Comparison of ENCODE assay signal across 9 mouse cellular contexts in the genomic region with DNA sequence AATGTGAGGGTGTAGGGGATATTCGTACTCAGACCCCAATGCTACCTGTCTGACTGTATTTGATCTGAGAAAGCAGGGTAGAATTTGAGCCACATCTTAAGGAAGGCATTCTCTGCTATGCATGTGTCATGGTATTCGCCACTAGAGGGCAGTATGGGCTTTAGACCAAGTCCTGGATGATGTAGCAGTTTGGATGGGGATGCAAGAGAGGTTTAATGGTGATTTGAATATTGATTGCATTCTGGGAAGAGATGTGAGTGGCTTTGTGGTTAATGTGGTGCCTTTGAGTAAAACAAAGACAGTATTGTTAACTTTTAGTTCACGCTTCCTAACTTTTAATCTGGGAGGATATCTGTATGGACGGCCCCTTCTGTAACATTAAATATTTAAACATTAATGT. TPM values are rescaled to one million over a fixed set of nuclear protein-coding genes. Genes with fewer than 3 reads are reported as not detected.
A peak's percentile ranks its signal among the peaks of the same experiment; 100 is the strongest.
DNase-seq lines count a peak whose midpoint lies in the region; ATAC-seq and TF ChIP-seq lines count a peak whose summit lies in the region.
"Had no signal": no experiment of that assay in that cellular context is flagged by ENCODE, and none has a peak within 500 bp of the region (broad histone marks: within the 10 kb centered on the region; RNA-seq: fewer than 3 reads in every experiment).

No protein-coding gene starts in this region.

- WGBS in midbrain, embryonic 10.5 days = 43% methylated on average over 4 of the region's 4 CpGs
- WGBS in midbrain, embryonic 15.5 days = 43% methylated on average over 4 of the region's 4 CpGs
- 43% methylated on average over 4 of the region's 4 CpGs for WGBS in limb, embryonic 14.5 days

- H3K4me3 ChIP-seq in midbrain, embryonic 10.5 days = no peak overlapping the region
- H3K4me3 ChIP-seq in midbrain, embryonic 15.5 days = no peak overlapping the region
- no peak overlapping the region for H3K4me3 ChIP-seq in limb, embryonic 14.5 days (replicated peaks; ENCODE audit: low read length)
- H3K4me3 ChIP-seq: heart, embryonic 15.5 days had no signal

- DNase-seq in midbrain, embryonic 10.5 days (ENCODE audit: low spot score) = peak; percentile 50
- DNase-seq in T-cell, adult 2 months (ENCODE audit: low spot score) = peak; percentile 76
- DNase-seq in cerebellum, adult 9-10 months = peak; percentile 70
- DNase-seq in forelimb bud, embryonic 11.5 days (ENCODE audit: low read depth, low spot score) = peak; percentile 79
- peak; percentile 57 for DNase-seq in limb, embryonic 14.5 days (ENCODE audit: low spot score)
- DNase-seq in retina, adult 2 months (ENCODE audit: low read depth, low spot score) = peak; percentile 11
- no peak for DNase-seq in urinary bladder, postnatal 4 days (ENCODE audit: low spot score in 2 of 2)

- H3K27me3 ChIP-seq in midbrain, embryonic 10.5 days (ENCODE audit: low read depth, poor library complexity, severe bottlenecking) = no peaks in the 10 kb centered on the region
- H3K27me3 ChIP-seq in midbrain, embryonic 15.5 days (replicated peaks) = no peaks in the 10 kb centered on the region
- no peaks in the 10 kb centered on the region for H3K27me3 ChIP-seq in limb, embryonic 14.5 days (ENCODE audit: control insufficient read depth, insufficient read depth, low read length)
- H3K27me3 ChIP-seq: heart, embryonic 15.5 days had no signal

- ATAC-seq in midbrain, embryonic 15.5 days (replicated peaks) = no peak
- ATAC-seq in limb, embryonic 14.5 days (ENCODE audit: low FRiP score, low read depth) = no peak; the same call in 1 of the 2 replicates

- H3K9ac ChIP-seq in midbrain, embryonic 15.5 days = no peak overlapping the region
- no peak overlapping the region for H3K9ac ChIP-seq in limb, embryonic 14.5 days (ENCODE audit: low read depth, low read length, severe bottlenecking)
- H3K9ac ChIP-seq: heart, embryonic 15.5 days had no signal

- no peaks in the 10 kb centered on the region for H3K36me3 ChIP-seq in midbrain, embryonic 10.5 days
- no peaks in the 10 kb centered on the region for H3K36me3 ChIP-seq in midbrain, embryonic 15.5 days (replicated peaks)
- no peaks in the 10 kb centered on the region for H3K36me3 ChIP-seq in limb, embryonic 14.5 days (ENCODE audit: control insufficient read depth, insufficient read depth, low read length)
- H3K36me3 ChIP-seq: heart, embryonic 15.5 days had no signal

- H3K9me3 ChIP-seq in midbrain, embryonic 10.5 days (replicated peaks) = no peaks in the 10 kb centered on the region
- no peaks in the 10 kb centered on the region for H3K9me3 ChIP-seq in midbrain, embryonic 15.5 days
- H3K9me3 ChIP-seq in limb, embryonic 14.5 days (ENCODE audit: control insufficient read depth, low read length) = no peaks in the 10 kb centered on the region
- H3K9me3 ChIP-seq: heart, embryonic 15.5 days had no signal

- H3K4me2 ChIP-seq in midbrain, embryonic 15.5 days = no peak overlapping the region
- H3K4me2 ChIP-seq in limb, embryonic 14.5 days (replicated peaks; ENCODE audit: low read depth, low read length, severe bottlenecking) = no peak overlapping the region
- H3K4me2 ChIP-seq: heart, embryonic 15.5 days had no signal

- no peak overlapping the region for H3K27ac ChIP-seq in midbrain, embryonic 10.5 days (replicated peaks)
- H3K27ac ChIP-seq in midbrain, embryonic 15.5 days = no peak overlapping the region
- no peak overlapping the region for H3K27ac ChIP-seq in limb, embryonic 14.5 days (replicated peaks; ENCODE audit: low read depth, low read length)
- H3K27ac ChIP-seq: heart, embryonic 15.5 days had no signal

- no peak for TF ChIP-seq POLR2A in limb, embryonic 14.5 days (IDR thresholded peaks at IDR 0.05; ENCODE audit: borderline replicate concordance, extremely low read depth, insufficient read depth, insufficient read length)

- peaks cover 14% of the 10 kb centered on the region for H3K4me1 ChIP-seq in midbrain, embryonic 10.5 days
- H3K4me1 ChIP-seq in midbrain, embryonic 15.5 days = no peaks in the 10 kb centered on the region
- H3K4me1 ChIP-seq in limb, embryonic 14.5 days (ENCODE audit: control insufficient read depth, insufficient read depth, low read length) = 0 out of 2 replicates have a peak, but pooled peaks cover 8% of the 10 kb centered on the region

RNA-seq across cellular contexts. Expression of a gene that starts 22.3 kb away (rescaled TPM):
- polyA plus RNA-seq in midbrain, embryonic 10.5 days (2016; fragmentation: Nextera tagmentation; extraction: Ambion mirVana) = 1.0 and 1.2 TPM in 2 replicates
- polyA plus RNA-seq in midbrain, embryonic 15.5 days (2015; fragmentation: Nextera tagmentation; extraction: Ambion mirVana) = 1.1 and 1.4 TPM in 2 replicates
- 0.13 and 0.19 TPM in 2 replicates for polyA plus RNA-seq in limb, embryonic 14.5 days (2012; rRNA removed)
- polyA plus RNA-seq in limb, embryonic 14.5 days (2014; fragmentation: Nextera tagmentation; extraction: Ambion mirVana) = 0.75 and 1.5 TPM in 2 replicates

Comparison
In these comparisons a context has a peak if more than half of its experiments do, and no peak if none do; other contexts are left out.
1. DNase-seq: peak in midbrain, embryonic 10.5 days (single experiment), T-cell, adult 2 months (single experiment), cerebellum, adult 9-10 months (single experiment), forelimb bud, embryonic 11.5 days (single experiment), limb, embryonic 14.5 days (single experiment) and retina, adult 2 months (single experiment); none in urinary bladder, postnatal 4 days (0 of 2).